Mouse (Mus musculus) lung, postnatal 0 days (tissue): ENCODE results near the gene Kdelr1.

Experiments
- CTCF ChIP-seq: IDR thresholded peaks from 2 replicates; pipeline ENCODE4 v1.5.1; 2016; ENCODE audit warnings: antibody characterized with exemption, mild to moderate bottlenecking
- EP300 ChIP-seq: IDR thresholded peaks from 2 replicates; pipeline ENCODE4 v1.6.1; 2016; ENCODE audit warnings: antibody characterized with exemption, mild to moderate bottlenecking, control low read depth

GRCm38 (mm10) chr7:45923762-45924428 is 51.3 kb downstream of the Kdelr1 start, which contains the start of gene Ccdc114:
- TF ChIP-seq CTCF (no peak), EP300 (no peak)
